Mouse (Mus musculus): Measurements from ENCODE around the gene Gm3448.
"Not testable (repeated sequence)": the region's sequence is repeated elsewhere in the genome, so short reads cannot be mapped to it uniquely, and the experiment has no call there.

The Gm3448 gene

DNA sequence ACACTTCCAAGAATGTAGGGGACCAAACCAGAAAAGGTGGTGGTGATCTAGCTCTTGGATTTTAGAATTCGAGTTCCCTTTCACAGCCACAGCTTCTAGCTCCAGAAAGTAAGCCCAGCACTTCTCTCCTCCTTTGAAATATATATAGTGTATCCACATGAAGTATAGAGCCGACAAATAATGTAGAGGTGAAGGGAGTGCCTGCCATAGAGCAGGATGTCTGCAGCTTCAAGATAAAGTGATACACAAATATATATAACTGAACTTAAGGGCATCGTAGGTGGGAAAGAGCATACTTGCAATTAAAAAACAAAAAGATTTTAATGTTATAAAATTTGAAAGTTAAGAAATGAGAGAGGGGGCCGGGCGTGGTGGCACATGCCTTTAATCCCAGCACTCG, 15.8 kb downstream of the Gm3448 start:
- not testable (repeated sequence) for DNase-seq

DNA sequence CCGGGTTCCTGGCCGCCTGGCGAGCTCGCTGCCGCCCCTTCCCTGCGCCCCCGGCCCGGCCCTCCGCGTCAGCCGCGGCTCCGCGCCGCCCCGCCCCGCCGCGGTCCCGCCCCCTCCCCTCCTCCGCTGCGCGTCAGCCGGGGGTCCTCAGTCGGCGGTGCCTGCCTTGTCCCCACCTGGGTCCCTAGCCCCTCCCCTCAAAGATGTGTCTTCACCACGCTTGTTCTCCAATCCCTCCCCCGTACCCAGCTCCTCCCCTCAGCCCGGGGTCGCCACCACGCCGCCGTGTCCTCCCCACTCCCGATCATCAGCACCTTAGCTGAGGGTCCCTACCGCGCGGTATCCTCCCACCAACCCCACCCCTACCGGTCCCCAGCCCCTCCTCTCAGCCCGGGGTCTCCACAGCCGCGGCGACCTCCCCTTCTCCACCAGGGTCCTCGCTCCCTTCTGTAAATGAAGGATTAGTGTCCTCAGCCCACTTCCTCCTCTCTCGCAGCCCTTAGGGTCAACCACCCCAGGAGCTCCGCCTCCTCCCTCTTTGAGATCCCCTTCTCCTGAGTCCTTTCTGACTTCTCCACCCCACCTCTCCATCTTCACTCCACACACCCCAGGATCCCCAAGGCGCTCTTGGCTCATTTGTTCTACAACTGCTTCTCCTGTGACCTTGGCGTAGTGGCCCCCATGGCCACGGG, 16.7 kb downstream of the Gm3448 start:
- not testable (repeated sequence) for DNase-seq

DNA sequence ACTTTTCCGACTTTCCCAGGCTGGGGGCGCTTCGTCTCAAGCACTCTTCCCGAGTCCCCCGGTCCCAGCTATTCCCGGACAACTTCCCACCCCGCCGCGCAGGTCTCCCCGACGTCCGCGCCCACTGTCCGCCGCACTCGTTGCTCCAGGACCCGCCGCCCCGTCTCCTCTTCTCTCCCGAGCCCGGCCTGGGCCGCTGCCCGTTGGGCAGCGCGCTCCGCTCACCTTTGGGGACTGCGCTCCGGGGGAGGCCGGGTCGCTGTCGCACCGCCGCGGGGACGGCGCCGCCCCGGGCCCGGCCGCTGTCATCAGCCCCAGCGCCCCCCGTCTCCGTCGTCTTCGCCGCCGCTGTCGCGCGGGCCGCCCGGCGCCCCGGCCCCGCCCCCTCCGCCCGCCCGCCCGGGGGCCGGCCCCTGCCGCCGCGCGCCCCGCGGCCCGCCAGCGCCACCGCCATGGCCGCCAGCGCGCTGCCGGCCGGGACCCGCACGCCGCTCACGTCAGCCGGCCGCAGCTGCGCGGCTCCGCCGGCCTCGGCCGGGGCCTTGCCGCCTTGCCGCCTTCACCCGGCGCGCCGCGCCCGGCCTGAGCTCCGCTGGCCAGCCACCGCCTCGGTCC, 17.4 kb downstream of the Gm3448 start:
- not testable (repeated sequence) for DNase-seq

DNA sequence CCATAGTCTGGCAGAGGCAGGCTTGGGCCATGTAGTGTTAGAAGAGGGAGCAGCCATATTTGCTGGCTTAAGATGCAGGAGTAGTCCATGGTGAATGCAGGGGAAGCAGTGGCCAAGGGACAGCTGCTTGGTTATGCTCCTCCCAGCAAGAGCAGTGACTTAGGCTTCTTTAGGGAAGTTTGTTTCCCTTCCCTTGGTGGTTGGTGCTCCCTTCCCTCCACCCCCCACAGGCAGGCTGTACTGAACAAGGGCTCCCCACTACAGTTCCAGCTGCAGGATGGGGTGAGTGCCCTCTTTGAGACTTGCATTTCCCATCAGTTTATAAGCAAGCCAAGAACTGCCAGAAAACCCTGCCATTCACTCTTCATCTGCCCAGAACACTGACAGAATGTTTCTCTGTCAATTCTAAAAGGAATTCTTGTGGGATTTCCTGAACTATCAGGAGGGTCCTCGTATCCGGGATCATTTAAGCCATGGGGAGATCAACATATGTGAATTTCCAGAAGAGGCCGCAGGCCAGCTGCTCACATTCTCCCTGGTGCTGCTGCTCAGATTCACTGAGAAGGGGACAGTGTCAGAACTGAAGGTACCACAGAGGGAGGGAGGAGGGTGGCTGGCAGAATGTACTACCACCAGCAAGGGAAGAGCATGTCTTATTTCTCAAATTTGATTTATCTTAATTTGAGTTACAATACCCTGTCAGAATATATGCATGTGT, 19.7 kb downstream of the Gm3448 start:
- peak; percentile 21 for DNase-seq

DNA sequence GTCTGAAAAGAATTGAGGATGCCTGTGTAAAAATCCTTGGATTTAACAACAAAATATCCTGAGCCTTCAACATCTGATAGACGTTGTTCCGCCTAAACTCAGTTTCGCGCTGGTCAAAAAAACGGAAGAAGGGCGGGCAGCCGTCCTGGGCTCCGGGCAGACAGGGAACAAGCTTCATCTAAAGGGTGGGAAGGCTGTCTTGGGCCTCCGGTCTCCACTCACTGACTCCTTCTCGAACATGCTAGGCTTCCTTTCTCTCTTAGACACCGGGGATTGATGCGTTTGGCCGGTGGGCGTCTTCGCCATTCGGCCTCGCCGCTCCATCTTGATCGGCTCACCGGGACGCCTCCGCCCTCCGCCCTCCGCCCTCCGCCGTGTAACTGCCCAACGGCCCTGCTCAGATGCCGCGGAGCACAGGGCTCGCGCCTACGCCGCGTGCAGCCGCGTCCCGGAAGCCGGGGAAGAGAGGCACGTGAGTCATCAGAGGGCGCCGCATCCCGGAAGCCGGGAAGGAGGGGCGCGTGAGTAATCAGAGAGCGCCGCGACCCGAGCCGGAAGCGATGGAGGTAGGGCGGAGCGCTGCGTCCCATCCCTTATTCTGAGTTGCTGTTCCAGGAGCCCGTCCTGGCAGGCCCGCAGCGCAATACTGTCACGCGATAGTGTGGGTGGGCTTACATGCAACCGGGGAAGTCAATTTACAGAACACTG, 31.5 kb downstream of the Gm3448 start, which contains the start of gene Gm3435:
Gene Gm3435, plus strand, starts transcription at position 471 of the 708 bp plus-strand sequence.
- not testable (repeated sequence) for DNase-seq

DNA sequence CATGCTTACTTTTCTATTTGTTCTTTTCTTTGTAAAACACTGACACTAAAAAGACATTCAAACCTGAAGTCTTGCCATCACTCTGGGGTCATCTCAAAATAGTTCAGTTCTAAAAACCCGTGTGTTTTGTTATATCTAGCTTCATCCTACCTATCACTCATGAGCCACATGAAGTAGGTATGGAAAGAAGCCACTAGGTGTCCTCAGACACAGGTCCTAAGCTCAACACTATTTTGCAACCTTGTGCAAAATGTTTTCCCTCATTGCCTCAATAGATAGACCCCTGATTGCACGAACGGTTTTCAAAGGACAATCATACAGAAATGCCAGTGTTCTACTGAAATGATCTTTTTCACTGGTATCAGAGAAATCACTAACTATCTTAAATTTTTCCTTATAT, 32.2 kb downstream of the Gm3448 start:
- DNase-seq, result not testable (repeated sequence)

DNA sequence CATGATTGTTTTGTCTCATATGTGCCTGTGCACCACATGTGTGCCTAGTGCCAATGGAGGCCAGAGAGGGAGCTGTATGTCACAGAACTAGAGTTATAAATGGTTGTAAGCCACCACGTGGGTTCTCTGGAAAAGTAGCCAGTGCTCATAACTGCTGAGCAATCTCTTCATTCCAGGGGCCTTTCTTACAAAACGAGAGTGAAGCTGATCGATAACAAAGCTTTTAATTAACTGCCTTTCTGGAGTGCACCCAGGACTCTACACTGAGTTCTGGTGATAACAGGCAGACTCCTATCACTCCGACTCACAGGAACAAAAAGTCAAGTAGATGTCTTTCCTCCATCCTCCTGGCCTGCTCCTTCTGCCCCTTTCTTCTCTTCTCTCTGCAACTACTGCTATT, 41.3 kb downstream of the Gm3448 start:
- not testable (repeated sequence) for DNase-seq

DNA sequence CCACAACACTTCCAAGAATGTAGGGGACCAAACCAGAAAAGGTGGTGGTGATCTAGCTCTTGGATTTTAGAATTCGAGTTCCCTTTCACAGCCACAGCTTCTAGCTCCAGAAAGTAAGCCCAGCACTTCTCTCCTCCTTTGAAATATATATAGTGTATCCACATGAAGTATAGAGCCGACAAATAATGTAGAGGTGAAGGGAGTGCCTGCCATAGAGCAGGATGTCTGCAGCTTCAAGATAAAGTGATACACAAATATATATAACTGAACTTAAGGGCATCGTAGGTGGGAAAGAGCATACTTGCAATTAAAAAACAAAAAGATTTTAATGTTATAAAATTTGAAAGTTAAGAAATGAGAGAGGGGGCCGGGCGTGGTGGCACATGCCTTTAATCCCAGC, 47.2 kb downstream of the Gm3448 start:
- not testable (repeated sequence) for DNase-seq

DNA sequence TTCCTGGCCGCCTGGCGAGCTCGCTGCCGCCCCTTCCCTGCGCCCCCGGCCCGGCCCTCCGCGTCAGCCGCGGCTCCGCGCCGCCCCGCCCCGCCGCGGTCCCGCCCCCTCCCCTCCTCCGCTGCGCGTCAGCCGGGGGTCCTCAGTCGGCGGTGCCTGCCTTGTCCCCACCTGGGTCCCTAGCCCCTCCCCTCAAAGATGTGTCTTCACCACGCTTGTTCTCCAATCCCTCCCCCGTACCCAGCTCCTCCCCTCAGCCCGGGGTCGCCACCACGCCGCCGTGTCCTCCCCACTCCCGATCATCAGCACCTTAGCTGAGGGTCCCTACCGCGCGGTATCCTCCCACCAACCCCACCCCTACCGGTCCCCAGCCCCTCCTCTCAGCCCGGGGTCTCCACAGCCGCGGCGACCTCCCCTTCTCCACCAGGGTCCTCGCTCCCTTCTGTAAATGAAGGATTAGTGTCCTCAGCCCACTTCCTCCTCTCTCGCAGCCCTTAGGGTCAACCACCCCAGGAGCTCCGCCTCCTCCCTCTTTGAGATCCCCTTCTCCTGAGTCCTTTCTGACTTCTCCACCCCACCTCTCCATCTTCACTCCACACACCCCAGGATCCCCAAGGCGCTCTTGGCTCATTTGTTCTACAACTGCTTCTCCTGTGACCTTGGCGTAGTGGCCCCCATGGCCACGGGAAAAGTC, 48.1 kb downstream of the Gm3448 start:
- DNase-seq, result not testable (repeated sequence)

DNA sequence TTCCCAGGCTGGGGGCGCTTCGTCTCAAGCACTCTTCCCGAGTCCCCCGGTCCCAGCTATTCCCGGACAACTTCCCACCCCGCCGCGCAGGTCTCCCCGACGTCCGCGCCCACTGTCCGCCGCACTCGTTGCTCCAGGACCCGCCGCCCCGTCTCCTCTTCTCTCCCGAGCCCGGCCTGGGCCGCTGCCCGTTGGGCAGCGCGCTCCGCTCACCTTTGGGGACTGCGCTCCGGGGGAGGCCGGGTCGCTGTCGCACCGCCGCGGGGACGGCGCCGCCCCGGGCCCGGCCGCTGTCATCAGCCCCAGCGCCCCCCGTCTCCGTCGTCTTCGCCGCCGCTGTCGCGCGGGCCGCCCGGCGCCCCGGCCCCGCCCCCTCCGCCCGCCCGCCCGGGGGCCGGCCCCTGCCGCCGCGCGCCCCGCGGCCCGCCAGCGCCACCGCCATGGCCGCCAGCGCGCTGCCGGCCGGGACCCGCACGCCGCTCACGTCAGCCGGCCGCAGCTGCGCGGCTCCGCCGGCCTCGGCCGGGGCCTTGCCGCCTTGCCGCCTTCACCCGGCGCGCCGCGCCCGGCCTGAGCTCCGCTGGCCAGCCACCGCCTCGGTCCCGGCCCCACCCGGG, 48.7 kb downstream of the Gm3448 start:
- DNase-seq, result not testable (repeated sequence)

DNA sequence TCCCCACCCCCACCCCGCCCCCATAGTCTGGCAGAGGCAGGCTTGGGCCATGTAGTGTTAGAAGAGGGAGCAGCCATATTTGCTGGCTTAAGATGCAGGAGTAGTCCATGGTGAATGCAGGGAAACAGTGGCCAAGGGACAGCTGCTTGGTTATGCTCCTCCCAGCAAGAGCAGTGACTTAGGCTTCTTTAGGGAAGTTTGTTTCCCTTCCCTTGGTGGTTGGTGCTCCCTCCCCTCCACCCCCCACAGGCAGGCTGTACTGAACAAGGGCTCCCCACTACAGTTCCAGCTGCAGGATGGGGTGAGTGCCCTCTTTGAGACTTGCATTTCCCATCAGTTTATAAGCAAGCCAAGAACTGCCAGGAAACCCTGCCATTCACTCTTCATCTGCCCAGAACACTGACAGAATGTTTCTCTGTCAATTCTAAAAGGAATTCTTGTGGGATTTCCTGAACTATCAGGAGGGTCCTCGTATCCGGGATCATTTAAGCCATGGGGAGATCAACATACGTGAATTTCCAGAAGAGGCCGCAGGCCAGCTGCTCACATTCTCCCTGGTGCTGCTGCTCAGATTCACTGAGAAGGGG, 51.1 kb downstream of the Gm3448 start:
- not testable (repeated sequence) for DNase-seq

DNA sequence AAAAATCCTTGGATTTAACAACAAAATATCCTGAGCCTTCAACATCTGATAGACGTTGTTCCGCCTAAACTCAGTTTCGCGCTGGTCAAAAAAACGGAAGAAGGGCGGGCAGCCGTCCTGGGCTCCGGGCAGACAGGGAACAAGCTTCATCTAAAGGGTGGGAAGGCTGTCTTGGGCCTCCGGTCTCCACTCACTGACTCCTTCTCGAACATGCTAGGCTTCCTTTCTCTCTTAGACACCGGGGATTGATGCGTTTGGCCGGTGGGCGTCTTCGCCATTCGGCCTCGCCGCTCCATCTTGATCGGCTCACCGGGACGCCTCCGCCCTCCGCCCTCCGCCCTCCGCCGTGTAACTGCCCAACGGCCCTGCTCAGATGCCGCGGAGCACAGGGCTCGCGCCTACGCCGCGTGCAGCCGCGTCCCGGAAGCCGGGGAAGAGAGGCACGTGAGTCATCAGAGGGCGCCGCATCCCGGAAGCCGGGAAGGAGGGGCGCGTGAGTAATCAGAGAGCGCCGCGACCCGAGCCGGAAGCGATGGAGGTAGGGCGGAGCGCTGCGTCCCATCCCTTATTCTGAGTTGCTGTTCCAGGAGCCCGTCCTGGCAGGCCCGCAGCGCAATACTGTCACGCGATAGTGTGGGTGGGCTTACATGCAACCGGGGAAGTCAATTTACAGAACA, 62.8 kb downstream of the Gm3448 start, which contains the start of the genes 9030025P20Rik and Gm3417:
Gene 9030025P20Rik, plus strand, starts transcription at position 107 of the 677 bp plus-strand sequence.
Gene Gm3417, minus strand, starts transcription at position 429 of the 677 bp plus-strand sequence.
- DNase-seq, result not testable (repeated sequence)

DNA sequence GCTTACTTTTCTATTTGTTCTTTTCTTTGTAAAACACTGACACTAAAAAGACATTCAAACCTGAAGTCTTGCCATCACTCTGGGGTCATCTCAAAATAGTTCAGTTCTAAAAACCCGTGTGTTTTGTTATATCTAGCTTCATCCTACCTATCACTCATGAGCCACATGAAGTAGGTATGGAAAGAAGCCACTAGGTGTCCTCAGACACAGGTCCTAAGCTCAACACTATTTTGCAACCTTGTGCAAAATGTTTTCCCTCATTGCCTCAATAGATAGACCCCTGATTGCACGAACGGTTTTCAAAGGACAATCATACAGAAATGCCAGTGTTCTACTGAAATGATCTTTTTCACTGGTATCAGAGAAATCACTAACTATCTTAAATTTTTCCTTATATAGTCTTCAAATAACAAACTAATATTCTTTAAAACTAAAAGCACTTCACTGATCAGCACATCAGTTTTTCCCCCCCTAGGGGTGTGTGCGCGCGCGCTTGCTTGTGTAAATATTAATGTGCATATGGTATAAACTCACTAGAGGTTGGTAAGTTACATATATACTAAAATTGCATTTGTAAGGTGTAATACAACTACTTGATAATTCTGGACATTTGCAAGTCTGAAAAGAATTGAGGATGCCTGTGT, 63.5 kb downstream of the Gm3448 start:
- not testable (repeated sequence) for DNase-seq

DNA sequence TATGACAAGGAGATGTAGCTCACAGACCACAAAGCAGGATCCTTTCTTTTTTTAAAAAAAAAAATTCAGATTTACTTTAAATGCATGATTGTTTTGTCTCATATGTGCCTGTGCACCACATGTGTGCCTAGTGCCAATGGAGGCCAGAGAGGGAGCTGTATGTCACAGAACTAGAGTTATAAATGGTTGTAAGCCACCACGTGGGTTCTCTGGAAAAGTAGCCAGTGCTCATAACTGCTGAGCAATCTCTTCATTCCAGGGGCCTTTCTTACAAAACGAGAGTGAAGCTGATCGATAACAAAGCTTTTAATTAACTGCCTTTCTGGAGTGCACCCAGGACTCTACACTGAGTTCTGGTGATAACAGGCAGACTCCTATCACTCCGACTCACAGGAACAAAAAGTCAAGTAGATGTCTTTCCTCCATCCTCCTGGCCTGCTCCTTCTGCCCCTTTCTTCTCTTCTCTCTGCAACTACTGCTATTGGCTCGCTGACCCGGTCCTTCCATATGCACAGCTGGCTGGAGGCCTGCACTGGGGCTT, 72.9 kb downstream of the Gm3448 start:
- DNase-seq, result not testable (repeated sequence)

DNA sequence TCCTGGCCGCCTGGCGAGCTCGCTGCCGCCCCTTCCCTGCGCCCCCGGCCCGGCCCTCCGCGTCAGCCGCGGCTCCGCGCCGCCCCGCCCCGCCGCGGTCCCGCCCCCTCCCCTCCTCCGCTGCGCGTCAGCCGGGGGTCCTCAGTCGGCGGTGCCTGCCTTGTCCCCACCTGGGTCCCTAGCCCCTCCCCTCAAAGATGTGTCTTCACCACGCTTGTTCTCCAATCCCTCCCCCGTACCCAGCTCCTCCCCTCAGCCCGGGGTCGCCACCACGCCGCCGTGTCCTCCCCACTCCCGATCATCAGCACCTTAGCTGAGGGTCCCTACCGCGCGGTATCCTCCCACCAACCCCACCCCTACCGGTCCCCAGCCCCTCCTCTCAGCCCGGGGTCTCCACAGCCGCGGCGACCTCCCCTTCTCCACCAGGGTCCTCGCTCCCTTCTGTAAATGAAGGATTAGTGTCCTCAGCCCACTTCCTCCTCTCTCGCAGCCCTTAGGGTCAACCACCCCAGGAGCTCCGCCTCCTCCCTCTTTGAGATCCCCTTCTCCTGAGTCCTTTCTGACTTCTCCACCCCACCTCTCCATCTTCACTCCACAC, 79.7 kb downstream of the Gm3448 start:
- not testable (repeated sequence) for DNase-seq

DNA sequence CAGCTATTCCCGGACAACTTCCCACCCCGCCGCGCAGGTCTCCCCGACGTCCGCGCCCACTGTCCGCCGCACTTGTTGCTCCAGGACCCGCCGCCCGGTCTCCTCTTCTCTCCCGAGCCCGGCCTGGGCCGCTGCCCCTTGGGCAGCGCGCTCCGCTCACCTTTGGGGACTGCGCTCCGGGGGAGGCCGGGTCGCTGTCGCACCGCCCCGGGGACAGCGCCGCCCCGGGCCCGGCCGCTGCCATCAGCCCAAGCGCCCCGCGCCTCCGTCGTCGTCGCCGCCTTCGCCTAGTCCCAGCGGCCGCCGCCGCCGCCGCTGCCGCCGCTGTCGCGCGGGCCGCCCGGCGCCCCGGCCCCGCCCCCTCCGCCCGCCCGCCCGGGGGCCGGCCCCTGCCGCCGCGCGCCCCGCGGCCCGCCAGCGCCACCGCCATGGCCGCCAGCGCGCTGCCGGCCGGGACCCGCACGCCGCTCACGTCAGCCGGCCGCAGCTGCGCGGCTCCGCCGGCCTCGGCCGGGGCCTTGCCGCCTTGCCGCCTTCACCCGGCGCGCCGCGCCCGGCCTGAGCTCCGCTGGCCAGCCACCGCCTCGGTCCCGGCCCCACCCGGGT, 80.3 kb downstream of the Gm3448 start, which contains the start of gene Phf10:
Gene Phf10, minus strand, starts transcription at position 323 of the 606 bp plus-strand sequence.
- DNase-seq, result not testable (repeated sequence)

DNA sequence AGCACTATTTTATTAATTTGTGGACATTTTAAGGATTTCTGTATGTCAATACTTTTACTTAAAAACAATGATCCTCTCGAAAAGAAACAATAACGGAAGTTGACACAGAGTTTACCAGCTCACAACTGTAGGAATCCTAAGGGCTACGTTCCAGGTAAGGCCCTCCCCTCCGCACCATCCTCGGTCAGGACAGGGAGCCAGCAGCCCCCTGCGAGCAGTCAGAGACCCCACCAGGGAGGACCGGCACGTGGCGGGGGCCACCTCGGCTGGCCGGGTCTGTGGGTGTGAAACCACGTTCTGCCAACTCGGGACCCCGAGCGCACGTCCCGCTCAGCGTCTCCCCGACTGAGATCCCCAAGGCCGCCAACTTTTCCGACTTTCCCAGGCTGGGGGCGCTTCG, 80.8 kb downstream of the Gm3448 start:
- no peak for DNase-seq

DNA sequence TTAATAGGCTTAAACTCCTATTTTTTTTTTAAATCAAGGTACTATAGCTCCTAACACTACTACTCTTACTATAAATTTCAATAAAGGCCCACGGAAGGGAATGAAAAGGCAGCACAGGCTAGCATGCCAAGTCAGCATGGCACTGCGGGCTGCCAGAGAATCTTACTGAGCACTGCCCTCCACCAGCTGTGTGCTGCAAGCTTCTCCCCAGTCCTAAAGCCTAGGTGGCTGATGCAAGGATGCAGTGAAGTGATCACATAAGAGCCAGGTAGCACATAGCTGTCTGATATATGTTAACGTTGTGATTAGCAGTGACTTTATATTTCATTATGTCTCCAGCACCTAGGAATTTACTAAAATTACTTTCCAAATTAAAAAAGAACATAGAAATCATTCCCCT, 81.4 kb downstream of the Gm3448 start:
- no peak for DNase-seq
